Mouse (Mus musculus) cortical plate, adult 2 months (tissue): Measurements from ENCODE around the gene Haus7.

Experiments used
- CTCF ChIP-seq: fragments of 200-500 bp; IDR thresholded peaks from 2 replicates; pipeline ENCODE4 v1.5.1; 2011; ENCODE audit warnings: mild to moderate bottlenecking, control low read depth, low read length; ENCODE audit not compliant: insufficient read depth; ENCODE audit errors: extremely low read depth
- POLR2A ChIP-seq: fragments of 200-500 bp; IDR thresholded peaks from 2 replicates; pipeline ENCODE4 v1.6.1; 2011; ENCODE audit warnings: mild to moderate bottlenecking, low read length, control low read depth; ENCODE audit not compliant: insufficient read depth; ENCODE audit errors: extremely low read depth

GRCm38 (mm10) chrX:73480334-73480733 is 21.5 kb upstream of the Haus7 start:
- TF ChIP-seq POLR2A (no peak), CTCF (no peak)
